Mouse (Mus musculus): ENCODE data around the gene Atp8a2. TPM values are rescaled to one million over a fixed set of nuclear protein-coding genes. Genes with fewer than 3 reads are reported as not detected.

Gene Atp8a2
- polyA plus RNA-seq, 1 experiment from 2014 or later, result 6.9 TPM

GRCm38 (mm10) chr14:60137812-60138211, 59.2 kb downstream of the Atp8a2 start:
- no peak for DNase-seq (ENCODE audit: low spot score)
- Histone ChIP-seq H3K27ac (no peak overlapping the region), H3K36me3 (no peaks in the 10 kb centered on the region), H3K9me3 (no peaks in the 10 kb centered on the region), H3K4me1 (peaks cover 6% of the 10 kb centered on the region; the same call in 1 of the 2 replicates), H3K4me3 (no peak overlapping the region), H3K27me3 (ENCODE audit: insufficient read depth, poor library complexity, severe bottlenecking) (no peaks in the 10 kb centered on the region)
- WGBS, result 76% methylated on average over 6 of the region's 6 CpGs

GRCm38 (mm10) chr14:60135801-60136200, 61.2 kb downstream of the Atp8a2 start:
- Histone ChIP-seq H3K4me3 (no peak overlapping the region), H3K27me3 (ENCODE audit: insufficient read depth, poor library complexity, severe bottlenecking) (no peaks in the 10 kb centered on the region), H3K4me1 (peaks cover 13% of the 10 kb centered on the region), H3K36me3 (no peaks in the 10 kb centered on the region), H3K27ac (no peak overlapping the region), H3K9me3 (no peaks in the 10 kb centered on the region)
- no peak for DNase-seq (ENCODE audit: low spot score)
- WGBS, result 80% methylated on average over 4 of the region's 4 CpGs

GRCm38 (mm10) chr14:60134720-60135119, 62.3 kb downstream of the Atp8a2 start:
- Histone ChIP-seq H3K36me3 (no peaks in the 10 kb centered on the region), H3K27me3 (ENCODE audit: insufficient read depth, poor library complexity, severe bottlenecking) (no peaks in the 10 kb centered on the region), H3K27ac (no peak overlapping the region), H3K9me3 (no peaks in the 10 kb centered on the region), H3K4me3 (no peak overlapping the region), H3K4me1 (peaks cover 23% of the 10 kb centered on the region)
- 91% methylated on average over 9 of the region's 9 CpGs for WGBS
- DNase-seq (ENCODE audit: low spot score), result no peak

GRCm38 (mm10) chr14:60131196-60131876, 65.6 kb downstream of the Atp8a2 start:
- no peak overlapping the region for H3K27ac ChIP-seq
- H3K9me3 ChIP-seq, result no peaks in the 10 kb centered on the region
- no peak for DNase-seq (ENCODE audit: low spot score)
- WGBS, result 65% methylated on average over 9 of the region's 9 CpGs
- H3K27me3 ChIP-seq (ENCODE audit: insufficient read depth, poor library complexity, severe bottlenecking), result no peaks in the 10 kb centered on the region
- peaks cover 17% of the 10 kb centered on the region for H3K4me1 ChIP-seq
- H3K36me3 ChIP-seq, result no peaks in the 10 kb centered on the region
- H3K4me3 ChIP-seq, result no peak overlapping the region

- Histone ChIP-seq H3K9me3 (no peaks in the 10 kb centered on the region), H3K36me3 (no peaks in the 10 kb centered on the region), H3K27me3 (ENCODE audit: insufficient read depth, poor library complexity, severe bottlenecking) (no peaks in the 10 kb centered on the region), H3K4me3 (no peak overlapping the region), H3K4me1 (peaks cover 25% of the 10 kb centered on the region), H3K27ac (no peak overlapping the region)
- no peak for DNase-seq (ENCODE audit: low spot score)
- WGBS, result 84% methylated on average over 5 of the region's 5 CpGs
Observed at GRCm38 (mm10) chr14:60129564-60129963, 67.4 kb downstream of the Atp8a2 start.

GRCm38 (mm10) chr14:60125202-60125601, 71.8 kb downstream of the Atp8a2 start:
- Histone ChIP-seq H3K36me3 (no peaks in the 10 kb centered on the region), H3K4me1 (peaks cover 12% of the 10 kb centered on the region), H3K4me3 (no peak overlapping the region), H3K9me3 (no peaks in the 10 kb centered on the region), H3K27me3 (ENCODE audit: insufficient read depth, poor library complexity, severe bottlenecking) (0 out of 2 replicates have a peak, but pooled peaks cover 3% of the 10 kb centered on the region), H3K27ac (peak overlapping the region; percentile 36; the same call in 1 of the 2 replicates)
- WGBS, result 50% methylated on average over 9 of the region's 9 CpGs
- DNase-seq (ENCODE audit: low spot score), result no peak

GRCm38 (mm10) chr14:60121572-60121971, 75.4 kb downstream of the Atp8a2 start:
- H3K4me1 ChIP-seq, result peaks cover 8% of the 10 kb centered on the region
- no peaks in the 10 kb centered on the region for H3K36me3 ChIP-seq
- H3K27me3 ChIP-seq (ENCODE audit: insufficient read depth, poor library complexity, severe bottlenecking), result 0 out of 2 replicates have a peak, but pooled peaks cover 3% of the 10 kb centered on the region
- H3K27ac ChIP-seq, result no peak overlapping the region
- no peak overlapping the region for H3K4me3 ChIP-seq
- 61% methylated on average over 10 of the region's 10 CpGs for WGBS
- no peak for DNase-seq (ENCODE audit: low spot score)
- no peaks in the 10 kb centered on the region for H3K9me3 ChIP-seq

GRCm38 (mm10) chr14:60117792-60118585, 79.0 kb downstream of the Atp8a2 start:
- H3K36me3 ChIP-seq, result no peaks in the 10 kb centered on the region
- no peak for DNase-seq (ENCODE audit: low spot score)
- 0 out of 2 replicates have a peak, but pooled peaks cover 3% of the 10 kb centered on the region for H3K27me3 ChIP-seq (ENCODE audit: insufficient read depth, poor library complexity, severe bottlenecking)
- H3K4me1 ChIP-seq, result no peaks in the 10 kb centered on the region
- H3K27ac ChIP-seq, result no peak overlapping the region
- H3K4me3 ChIP-seq, result no peak overlapping the region
- H3K9me3 ChIP-seq, result no peaks in the 10 kb centered on the region
- WGBS, result 75% methylated on average over 9 of the region's 9 CpGs

GRCm38 (mm10) chr14:60086808-60087725, 109.9 kb downstream of the Atp8a2 start:
- Histone ChIP-seq H3K9me3 (no peaks in the 10 kb centered on the region), H3K27ac (0 out of 2 replicates have a peak overlapping the region, but pooled peaks have one; percentile 17), H3K36me3 (no peaks in the 10 kb centered on the region), H3K4me1 (peaks cover 12% of the 10 kb centered on the region), H3K4me3 (peak overlapping the region; percentile 59), H3K27me3 (ENCODE audit: insufficient read depth, poor library complexity, severe bottlenecking) (peaks cover 19% of the 10 kb centered on the region)
- DNase-seq (ENCODE audit: low spot score), result peak; percentile 88
- 12% methylated on average over 27 of the region's 33 CpGs for WGBS

- Histone ChIP-seq H3K4me3 (peak overlapping the region; percentile 59), H3K9me3 (no peaks in the 10 kb centered on the region), H3K4me1 (peaks cover 12% of the 10 kb centered on the region), H3K36me3 (no peaks in the 10 kb centered on the region), H3K27ac (0 out of 2 replicates have a peak overlapping the region, but pooled peaks have one; percentile 17), H3K27me3 (ENCODE audit: insufficient read depth, poor library complexity, severe bottlenecking) (peaks cover 19% of the 10 kb centered on the region)
- WGBS, result 7% methylated on average over 21 of the region's 21 CpGs
- DNase-seq (ENCODE audit: low spot score), result peak; percentile 69
Observed at GRCm38 (mm10) chr14:60086254-60086807, 110.6 kb downstream of the Atp8a2 start.

GRCm38 (mm10) chr14:60082771-60083170, 114.2 kb downstream of the Atp8a2 start:
- H3K4me3 ChIP-seq, result no peak overlapping the region
- peak; percentile 66 for DNase-seq (ENCODE audit: low spot score)
- no peaks in the 10 kb centered on the region for H3K9me3 ChIP-seq
- peaks cover 12% of the 10 kb centered on the region for H3K4me1 ChIP-seq
- H3K27me3 ChIP-seq (ENCODE audit: insufficient read depth, poor library complexity, severe bottlenecking), result peaks cover 19% of the 10 kb centered on the region
- no peak overlapping the region for H3K27ac ChIP-seq
- no peaks in the 10 kb centered on the region for H3K36me3 ChIP-seq
- 85% methylated on average over 8 of the region's 8 CpGs for WGBS

GRCm38 (mm10) chr14:60072496-60072895, 124.5 kb downstream of the Atp8a2 start:
- no peak for DNase-seq (ENCODE audit: low spot score)
- Histone ChIP-seq H3K9me3 (no peaks in the 10 kb centered on the region), H3K27me3 (ENCODE audit: insufficient read depth, poor library complexity, severe bottlenecking) (no peaks in the 10 kb centered on the region), H3K4me1 (peaks cover 5% of the 10 kb centered on the region; the same call in 1 of the 2 replicates), H3K4me3 (no peak overlapping the region), H3K36me3 (no peaks in the 10 kb centered on the region), H3K27ac (no peak overlapping the region)
- WGBS, result 69% methylated on average over 4 of the region's 4 CpGs

Data from heart, embryonic 10.5 days (tissue).